Mouse (Mus musculus): Measurements from ENCODE around the gene Ppie.
"Not testable (repeated sequence)": the region's sequence is repeated elsewhere in the genome, so short reads cannot be mapped to it uniquely, and the experiment has no call there.

Gene Ppie

DNA sequence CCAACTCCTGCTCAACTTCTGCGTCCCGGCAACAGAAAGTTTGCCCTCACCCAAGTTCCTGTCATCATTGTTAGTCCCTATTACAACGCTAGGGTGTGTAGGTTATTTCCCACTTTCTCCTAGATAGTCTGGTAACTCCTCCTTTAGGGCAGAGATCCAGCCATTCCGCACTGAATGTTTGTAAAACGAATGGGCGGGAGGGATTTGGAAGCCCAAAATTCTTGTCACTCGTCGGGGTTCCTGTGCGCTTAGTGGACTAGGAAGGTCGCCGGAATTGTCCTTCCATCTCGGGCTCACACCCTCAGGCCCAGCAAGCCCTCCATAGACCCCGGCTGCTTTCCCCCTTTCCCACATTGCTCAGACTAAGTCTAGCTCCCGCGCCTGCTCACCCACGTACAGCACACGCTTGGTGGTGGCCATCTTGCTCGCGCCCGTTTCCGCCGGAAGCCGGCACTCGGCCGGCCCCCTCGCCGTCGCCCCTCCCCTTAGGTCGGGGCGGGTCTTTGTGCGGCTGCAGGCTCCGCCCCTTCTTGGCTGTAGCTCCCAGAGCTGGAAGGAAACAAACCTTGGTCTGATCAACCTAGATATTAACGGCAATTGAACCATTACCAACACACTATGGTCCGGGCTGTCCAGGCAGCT is at the start of gene Ppie:
Ppie (minus strand) TSS at position 439 of the 642 bp plus-strand sequence.
- DNase-seq = peak; percentile 63 to 70

DNA sequence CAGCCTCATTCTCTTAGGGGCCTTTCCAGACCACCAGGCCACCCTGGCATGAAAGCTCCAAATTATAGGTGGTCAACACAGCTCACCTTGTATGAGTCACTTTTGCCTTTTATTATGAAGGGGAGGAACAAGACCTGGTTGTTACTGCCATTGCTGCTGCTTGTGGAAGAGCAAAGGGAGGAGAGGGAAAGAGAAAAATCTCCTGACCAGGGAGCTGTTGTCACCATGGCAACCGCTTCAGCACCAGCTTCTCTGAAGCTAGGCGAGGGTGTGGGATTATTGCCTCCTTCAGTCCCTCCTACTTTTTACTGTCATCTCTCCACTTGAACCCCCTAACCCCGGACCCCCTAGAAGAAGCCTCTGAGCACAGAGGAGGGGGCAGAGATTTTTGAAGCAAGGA is 45.1 kb upstream of the Ppie start:
- DNase-seq = no peak

DNA sequence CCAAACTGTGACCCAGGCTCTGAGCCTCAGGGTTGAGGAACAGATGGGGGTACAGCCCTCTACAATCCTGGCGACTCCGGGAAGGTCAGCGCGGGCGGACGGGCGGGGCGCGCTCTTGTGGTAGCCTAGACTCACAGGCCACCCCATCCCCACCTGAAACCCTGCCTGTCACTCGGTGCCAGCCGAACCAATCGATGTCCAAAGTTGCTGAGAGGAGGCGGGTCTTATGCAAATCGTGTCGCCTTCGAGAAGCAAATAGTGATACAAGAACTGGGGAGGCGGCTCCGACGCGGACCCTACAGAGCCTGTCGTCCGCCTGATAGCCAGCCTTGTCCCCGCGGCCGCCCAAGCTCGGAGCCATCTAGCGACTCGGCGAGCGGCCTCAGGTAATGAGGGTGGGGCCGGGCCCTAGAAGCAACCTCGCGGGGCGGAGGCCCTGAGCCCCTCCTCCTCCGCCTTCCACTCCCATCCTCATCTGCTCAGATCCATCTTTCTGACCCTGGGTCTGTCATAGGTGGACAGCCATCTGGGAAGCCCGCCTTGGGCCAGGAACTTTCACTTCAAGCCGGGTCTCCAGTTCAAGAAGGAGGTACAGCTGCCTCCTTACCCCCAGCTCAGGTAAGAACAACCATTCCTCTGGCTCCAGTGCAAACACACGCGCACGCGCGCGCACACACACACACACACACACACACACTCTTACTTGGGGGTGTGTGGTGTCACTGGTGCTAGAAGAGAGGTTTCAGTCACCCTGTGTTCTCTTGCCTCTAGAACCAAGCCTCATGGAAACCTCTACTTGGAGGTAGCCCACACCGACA is 43.7 kb upstream of the Ppie start:
- peak; percentile 29 to 51 for DNase-seq

DNA sequence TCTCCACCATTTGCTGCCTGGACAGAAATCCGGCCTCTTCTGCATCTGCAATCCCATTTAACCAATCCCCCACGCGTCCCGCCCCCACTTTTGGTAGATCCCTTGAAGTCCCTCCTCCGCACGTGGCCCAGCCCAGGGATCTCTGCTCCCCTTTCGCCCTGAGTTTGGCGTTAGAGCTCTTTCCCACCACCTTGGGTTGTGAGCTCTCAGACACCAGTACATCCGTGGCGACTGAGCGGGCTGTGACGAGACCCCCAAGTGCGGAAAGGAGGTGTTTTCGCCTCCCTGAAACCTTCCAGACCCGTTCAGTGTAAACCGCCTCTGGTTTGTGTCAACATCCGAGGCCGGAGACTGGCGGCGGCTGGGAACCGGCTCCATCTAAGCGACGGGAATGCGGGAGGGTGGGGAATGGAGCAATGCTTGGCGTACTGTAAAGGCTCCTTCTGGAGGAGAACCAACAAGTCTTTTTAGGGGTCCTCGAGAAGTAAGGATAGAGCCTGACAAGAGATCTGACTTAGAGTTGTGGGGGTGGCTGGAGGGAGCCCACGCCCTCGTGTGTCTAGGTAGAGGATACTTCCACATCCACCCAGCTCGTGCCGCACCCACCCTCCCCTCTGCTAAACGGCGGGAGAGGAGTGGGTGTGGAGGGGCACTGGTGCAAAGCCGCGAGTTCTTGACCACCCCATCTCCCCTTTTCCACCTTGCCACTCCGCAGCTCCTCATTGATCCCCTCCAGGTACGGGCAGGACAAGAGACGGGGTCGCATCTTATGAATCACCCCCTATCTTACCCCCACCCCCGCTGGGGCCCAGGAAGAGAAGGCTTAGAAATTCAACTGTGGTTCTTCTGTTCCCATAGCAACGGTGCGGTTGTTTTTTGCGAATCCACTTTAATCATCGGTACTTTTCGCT is 42.8 kb upstream of the Ppie start, which contains the start of gene Hpcal4:
Hpcal4 (plus strand) TSS at position 900 of the 911 bp plus-strand sequence.
- no peak for DNase-seq

DNA sequence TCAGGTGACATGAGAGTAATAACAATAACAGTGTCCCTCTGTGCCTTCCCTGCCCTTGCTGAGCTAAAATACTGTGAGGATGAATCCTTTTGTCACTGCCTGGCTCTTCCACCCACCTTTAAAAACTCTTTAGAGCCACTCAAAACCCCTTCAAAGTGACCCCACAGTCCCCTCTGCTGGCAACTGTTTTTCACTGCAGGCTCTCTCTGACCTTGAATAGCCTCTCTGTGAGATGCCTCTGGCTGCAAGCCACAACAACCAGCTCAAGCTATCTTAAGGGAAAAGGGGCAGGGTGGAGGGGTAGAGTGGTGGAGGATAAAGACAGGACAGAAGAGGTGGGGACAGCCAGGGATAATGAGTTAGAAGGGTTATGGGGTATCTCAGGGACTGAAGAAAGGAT is 32.1 kb upstream of the Ppie start:
- no peak for DNase-seq

DNA sequence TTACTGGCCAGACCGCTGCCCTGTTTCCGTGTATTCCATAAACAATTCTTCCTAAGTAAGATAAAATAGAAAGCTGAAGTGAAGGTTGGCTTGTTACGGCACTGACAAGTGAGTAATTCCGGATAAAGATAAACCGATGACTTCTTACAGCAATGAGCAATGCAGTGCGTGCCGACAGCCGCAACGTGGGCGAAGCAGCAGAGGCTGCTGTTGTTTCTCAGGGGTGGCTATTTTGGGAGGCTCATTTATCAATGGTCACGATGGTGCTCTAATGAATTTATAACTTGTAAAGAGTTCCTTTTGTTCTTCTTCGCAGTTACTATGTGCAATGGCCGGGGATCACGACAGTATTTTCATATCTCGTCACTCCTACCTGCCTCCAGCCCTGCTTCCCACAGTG is 24.4 kb upstream of the Ppie start:
- no peak for DNase-seq

DNA sequence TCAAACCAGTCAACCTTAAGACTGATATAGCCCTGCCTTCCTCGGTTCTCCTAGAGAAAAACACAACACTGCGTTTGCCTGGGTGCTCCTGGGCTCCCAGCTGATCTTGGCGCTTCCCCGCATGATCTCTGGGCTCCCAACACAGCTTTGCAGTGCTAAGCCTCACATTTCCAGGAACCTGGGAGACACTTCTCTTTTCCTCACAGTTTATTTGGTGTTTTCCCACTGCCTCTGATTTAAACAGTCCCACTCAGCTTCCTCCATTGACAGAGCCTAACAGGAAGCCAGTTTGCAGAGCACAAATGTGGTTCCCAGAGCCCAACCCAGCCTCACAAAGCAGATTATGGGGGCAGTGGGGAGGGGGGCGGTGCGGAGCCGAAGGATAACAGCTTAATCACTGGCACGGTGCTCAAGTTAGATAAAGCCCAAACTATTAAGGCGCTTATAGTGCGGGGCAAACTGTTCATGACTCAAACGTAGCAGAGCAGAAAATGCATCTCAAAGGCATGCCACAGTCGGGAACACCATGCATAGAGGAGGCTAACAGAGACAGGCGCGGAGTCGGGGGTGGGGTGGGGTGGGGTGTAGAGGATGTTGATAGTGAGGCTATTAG is 22.7 kb upstream of the Ppie start:
- no peak for DNase-seq

DNA sequence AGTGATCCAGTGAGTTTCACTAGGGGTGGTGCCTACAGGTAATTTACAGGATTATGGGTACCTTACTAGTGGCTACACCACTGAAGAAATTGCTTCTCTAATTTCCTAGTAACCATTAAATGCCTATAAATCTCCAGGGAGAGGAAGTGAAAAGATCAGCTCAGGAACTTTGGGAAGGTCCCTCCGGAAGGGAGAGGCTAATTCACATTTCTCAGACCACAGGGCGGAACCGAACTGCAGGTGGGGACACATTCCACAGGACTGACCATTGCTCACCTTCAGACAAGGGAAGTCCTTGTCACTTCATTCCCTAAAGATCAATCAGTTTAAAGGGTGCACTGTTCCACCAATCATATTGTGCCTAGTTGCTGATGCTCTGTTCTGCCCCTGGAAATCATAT is 21.5 kb upstream of the Ppie start:
- not testable (repeated sequence) for DNase-seq

DNA sequence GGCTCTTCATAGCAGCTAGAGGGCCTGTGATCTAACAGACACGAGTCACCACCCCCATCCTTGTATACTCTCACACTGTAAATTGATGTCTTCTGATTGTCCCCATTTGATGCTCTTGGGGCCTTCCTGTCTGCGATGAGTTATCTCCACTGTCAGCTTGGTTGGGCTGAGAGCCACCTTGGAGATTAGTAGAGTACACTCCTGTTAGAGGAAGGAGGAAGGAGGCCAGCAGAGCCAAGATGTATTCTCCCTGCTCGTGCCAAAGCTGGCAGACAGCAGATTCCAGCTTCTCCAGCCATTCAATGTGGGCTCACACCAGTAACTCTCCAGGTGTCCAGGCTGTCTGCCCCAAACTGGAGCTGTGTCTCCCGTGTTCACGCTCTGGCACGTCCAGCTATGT is 20.8 kb upstream of the Ppie start:
- DNase-seq = no peak

DNA sequence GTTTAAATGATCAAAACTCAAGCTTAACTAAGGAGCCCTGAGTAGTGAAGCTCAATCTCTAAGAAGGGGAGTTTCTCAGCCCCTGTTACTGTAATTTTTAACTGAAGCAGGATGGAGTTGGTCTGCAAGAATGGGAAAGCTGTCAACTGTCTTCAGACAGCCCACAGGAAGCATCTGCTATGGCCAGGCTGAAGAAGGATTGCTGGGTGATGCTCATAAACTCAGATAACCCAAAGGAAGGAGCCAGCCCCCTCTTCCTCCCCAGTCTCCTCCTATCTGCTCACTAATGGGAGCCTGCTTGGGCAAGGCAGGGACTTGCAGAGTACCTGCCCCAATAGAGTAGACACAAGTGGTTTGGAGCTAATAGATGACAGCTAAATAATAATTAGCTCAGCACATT is 16.1 kb upstream of the Ppie start:
- DNase-seq = no peak

DNA sequence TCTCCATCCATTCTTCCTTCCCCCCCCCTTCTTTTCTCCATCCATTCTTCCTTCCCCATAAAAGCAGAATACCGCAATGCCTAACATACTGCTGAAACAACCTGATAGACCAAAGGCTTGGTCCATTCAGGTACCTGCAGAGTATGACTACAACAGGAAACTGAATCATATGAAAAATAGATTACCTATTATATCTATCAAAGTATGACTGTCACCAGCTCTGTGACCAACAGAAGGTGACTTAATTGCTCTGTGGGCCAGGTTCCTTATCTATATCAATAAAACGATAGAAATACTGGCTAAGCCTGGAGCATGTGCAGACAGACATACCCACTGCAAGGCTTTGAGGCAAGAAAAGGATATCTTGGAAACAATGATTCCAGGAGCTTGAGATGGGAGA is 15.7 kb upstream of the Ppie start:
- no peak for DNase-seq

DNA sequence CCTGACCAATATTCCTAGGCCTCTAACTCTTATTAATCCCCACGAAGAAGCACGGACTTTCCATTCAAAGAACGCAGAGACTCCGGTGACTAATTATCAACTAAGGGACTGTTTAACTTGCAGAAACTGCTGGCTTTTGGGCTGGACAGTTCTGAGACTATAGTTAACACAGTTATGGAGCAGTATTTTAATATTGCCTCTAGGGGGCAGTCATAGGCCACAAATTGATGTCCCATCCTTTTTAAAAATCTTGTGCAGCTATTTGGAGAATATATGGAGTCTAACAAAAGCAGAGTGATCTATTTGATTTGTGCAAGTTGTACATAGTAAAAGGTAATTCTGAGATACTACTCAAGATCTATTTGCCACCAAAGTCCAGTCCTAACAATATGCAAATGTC is 15.3 kb upstream of the Ppie start:
- no peak for DNase-seq

DNA sequence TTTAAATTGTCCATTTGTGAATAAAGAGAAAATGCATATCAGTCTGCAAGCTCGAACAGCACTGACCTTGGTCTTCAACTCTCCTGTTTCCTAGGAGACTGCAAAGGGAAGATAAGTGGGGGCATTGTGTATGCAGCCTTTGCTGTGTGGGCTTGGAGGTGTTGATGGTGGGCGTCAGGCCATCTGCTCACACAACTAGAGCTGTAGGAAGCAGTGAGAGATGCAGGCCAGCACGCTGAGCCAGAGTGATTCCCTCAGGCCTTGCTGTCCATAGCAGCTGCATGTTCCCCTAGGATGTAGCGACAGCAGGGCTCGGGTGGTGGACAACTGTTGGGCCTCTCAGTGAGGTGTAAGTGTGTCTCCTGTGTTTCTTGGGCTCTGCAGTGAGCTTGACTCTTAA is 13.2 kb upstream of the Ppie start:
- no peak for DNase-seq

DNA sequence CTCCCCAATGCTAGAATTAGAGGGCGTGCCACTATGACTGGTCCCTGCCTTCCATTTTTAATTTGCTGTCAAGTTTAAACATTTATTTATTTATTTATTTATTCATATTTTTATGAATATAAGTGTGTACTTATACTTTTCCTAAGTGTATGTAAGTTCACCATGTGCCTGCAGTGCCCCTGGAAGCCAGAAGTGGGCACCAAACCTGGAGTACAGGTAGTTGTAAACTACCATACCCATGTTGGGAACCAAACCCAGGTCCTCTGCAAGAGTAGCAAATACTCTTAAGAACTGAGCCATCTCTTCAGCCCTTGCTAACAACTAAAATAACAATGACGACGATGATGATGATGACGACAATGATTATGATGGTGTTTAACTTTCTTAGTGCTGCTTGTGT is 12.3 kb upstream of the Ppie start:
- DNase-seq = no peak

DNA sequence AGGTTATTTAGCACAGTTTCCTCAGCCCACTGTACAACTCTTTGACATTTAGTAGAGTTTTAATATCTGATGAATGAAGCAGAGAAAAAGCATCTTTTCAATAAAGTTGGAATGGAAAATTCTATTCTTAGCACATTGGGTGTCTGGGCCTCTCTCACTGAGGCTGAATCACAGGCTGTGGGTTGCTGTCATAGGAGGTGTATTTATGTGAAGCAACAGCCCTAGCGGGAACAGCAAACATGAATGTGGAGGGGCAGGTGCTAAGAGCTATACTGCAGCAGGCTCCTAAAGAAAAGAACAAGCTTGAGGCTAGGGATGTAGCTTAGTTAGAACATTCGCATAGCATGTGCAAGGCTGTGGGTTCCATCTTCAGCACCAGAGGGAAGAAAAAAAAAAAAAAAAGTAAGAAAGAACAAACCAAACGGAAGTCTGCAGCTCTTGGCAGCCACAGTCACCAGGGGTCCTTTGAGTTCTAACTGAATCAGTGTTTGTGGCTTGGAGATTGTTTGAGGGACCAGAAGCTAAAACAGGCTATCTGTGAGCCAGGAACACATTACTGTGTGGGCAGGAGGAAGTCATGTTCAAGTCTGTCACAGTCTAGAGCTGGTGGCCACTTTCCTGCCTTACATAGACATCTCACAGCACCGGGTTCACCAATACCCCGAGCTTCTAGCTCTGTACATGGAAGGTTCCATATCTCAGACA is 7.8 kb upstream of the Ppie start:
- peak; percentile 5 to 9 for DNase-seq

DNA sequence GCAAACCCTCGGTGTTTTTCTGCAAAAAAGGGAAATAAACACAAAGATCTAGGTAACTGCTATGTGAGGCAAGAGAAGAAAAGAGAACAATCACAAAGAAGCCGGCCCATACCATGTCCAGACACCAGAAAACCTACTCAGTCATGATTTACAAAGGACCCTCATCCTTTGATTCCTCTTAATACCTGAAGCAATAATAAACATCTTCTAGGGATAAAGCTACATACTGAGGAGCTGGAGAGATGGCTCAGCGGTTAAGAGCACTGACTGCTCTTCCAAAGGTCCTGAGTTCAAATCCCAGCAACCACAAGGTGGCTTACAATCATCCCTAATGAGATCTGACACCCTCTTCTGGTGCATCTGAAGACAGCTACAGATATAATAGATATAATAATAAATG is 2.2 kb downstream of the Ppie start:
- DNase-seq = no peak

DNA sequence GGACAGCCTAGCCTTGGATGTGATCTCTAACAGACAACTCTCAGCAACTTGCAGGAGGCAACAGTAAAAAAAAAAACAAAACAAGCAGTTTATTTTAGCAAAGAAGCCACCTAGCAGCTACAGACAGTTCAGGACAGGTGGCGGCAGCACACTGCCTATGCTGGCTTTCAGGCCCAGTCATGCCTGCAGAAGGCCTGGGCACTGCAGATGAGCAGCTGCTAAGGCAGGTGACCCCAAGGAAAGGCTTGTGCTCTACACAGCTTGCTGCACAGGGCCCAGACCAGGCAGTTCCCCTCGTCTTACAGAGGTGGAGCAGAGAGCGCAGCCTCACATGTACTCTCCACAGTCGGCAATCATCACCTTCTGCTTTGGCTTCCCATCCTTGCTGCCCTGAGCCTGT is 12.7 kb downstream of the Ppie start:
- DNase-seq = no peak

DNA sequence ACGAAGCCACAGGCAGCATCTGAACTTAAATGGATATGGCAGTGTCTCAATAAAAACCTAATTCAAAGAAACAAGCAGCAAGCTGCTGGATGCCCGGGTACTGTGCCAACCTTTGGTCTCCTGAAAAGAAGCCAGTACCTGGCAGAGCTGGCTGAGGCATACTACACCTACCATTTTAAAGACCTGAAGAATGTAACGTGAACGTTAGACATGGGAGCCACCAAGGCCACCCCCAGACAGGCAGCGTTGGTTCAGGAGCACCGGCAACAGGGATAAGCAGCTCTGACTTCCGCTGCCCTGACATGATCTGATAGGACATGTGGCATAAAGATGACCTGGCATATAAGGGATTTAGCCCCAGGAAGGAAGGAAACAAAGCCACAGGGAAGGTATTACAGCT is 13.1 kb downstream of the Ppie start:
- DNase-seq = no peak

DNA sequence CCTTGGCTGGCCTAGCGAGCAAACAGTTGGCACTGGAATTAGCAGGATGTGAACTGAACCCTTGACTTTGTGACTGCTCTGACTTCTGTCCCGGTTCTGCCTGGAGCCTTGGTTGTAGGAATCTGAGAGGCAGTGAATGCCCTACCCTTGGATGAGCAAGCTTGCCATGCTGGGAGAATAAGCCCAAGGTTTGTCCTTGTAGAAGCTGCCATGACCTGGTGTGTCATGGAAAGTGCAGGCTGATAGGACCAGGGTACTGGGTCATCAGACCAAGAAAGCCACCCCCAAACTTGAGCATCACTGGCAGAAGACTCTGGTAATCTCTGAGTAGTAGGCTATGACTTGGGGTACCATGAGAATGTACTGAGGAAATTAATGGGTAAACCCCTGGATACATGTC is 18.5 kb downstream of the Ppie start:
- DNase-seq = no peak

DNA sequence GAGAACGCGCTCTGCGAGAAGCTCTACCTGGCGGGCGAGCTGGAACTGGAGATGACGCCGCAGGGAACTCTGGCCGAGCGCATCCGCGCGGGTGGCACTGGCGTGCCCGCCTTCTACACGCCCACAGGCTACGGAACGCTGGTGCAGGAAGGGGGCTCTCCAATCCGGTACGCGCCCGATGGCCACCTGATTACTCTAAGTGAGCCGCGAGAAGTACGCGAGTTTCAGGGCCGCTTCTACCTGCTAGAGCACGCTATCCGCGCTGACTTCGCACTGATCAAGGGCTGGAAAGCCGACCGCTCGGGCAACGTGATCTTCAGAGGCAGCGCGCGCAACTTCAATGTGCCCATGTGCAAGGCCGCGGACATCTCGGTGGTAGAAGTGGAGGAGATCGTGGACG is 23.1 kb downstream of the Ppie start:
- not testable (repeated sequence) for DNase-seq

DNA sequence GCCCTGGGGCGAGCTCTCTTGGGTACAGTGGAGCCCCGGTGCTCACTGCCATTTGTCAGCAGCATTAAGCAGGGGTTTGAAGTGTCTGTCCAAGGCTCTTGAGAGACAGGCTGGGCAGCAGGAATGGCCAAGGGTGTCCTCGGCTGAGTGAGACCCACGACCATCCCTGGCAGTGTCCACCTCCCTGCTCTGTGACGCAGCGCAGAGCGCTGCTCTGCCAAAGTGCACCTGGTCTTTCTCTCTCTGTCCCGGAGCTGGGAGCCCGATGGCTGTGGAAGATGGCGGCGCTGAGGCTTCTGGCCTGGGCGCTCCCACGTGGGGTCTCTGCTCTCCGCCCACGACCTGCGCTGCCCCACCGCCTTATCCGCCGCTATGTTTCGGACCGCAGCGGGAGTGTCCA is 23.7 kb downstream of the Ppie start, which contains the start of gene Oxct2b:
Oxct2b (plus strand) TSS at position 256 of the 400 bp plus-strand sequence.
- no peak for DNase-seq

DNA sequence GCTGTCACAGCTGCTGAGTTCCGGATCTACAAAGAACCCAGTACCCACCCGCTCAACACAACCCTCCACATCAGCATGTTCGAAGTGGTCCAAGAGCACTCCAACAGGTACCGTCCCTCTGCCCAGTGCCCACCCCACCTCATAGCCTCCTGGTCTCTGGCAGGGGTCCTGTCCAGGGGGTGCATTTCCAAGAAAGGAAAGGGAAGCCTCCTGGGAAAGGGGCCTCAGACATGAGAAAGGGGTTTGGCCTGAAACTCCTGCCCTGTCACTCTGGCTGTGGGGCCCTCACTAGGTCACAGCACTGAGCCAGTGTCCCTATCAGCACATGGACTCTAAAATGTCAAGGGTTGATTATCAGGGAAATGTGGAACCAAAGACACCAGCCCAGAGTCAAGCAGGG is 25.1 kb downstream of the Ppie start:
- DNase-seq = not testable (repeated sequence)

Measured in thymus, postnatal 36 days (tissue).